Mouse (Mus musculus): ENCODE measurements around the gene Olfr285. TPM values are rescaled to one million over a fixed set of nuclear protein-coding genes. Genes with fewer than 3 reads are reported as not detected.
A peak's percentile ranks its signal among the peaks of the same experiment; 100 is the strongest.

Gene Olfr285
- total and polyA plus RNA-seq, 3 experiments, result 0.01 TPM; not detected in 2

DNA sequence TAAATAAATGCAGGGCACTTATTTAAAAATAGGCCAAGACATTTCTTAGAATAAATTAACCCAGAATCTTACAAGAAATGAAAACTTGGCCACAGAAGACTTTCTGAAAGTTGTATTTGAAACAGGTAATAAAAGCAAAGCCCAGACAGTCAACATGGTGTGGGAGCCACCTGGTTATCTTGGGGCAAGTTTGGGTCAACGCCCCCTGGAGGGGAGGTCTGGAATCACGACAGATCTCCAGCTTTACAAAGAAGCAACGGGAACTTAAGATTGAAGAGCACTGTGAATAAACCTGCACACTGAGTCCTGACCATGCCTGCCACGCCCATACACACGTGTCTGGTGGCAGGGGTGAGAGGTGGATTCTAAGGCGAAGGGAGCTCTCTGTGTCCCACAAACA, 1.4 kb downstream of the Olfr285 start:
- H3K27me3 ChIP-seq (ENCODE audit: control insufficient read depth in 1 of 2, insufficient read depth in 2 of 2, low read length in 2 of 2), result peaks cover 0 to 2% of the 10 kb centered on the region in 2 experiments; a peak in 2 of 4 replicates
- H3K4me3 ChIP-seq (ENCODE audit: control insufficient read depth in 1 of 2, insufficient read depth in 1 of 2, low read depth in 2 of 2, low read length in 2 of 2), result no peak overlapping the region
- no peaks in the 10 kb centered on the region for H3K9me3 ChIP-seq (replicated peaks; ENCODE audit: insufficient read depth, low read length)
- no peaks in the 10 kb centered on the region for H3K36me3 ChIP-seq (ENCODE audit: control insufficient read depth in 1 of 2, insufficient read depth in 2 of 2, low read length in 2 of 2)
- H3K4me1 ChIP-seq (ENCODE audit: control insufficient read depth in 1 of 2, insufficient read depth in 2 of 2, low read length in 2 of 2), result peaks cover 0 to 4% of the 10 kb centered on the region in 2 experiments; a peak in 2 of 4 replicates
- no peak for TF ChIP-seq MAZ (IDR thresholded peaks at IDR 0.05; ENCODE audit: low read depth, low read length)
- TF ChIP-seq CTCF (IDR thresholded peaks at IDR 0.05 in 2 of 3, conservative IDR thresholded peaks at IDR 0.05 in 1 of 3; ENCODE audit: control insufficient read depth in 1 of 3, insufficient read depth in 1 of 3, low read depth in 2 of 3, low read length in 3 of 3, poor library complexity in 1 of 3, severe bottlenecking in 1 of 3), result peak; percentile 61 to 64 (median 62)
- H3K27ac ChIP-seq (ENCODE audit: control insufficient read depth, low read depth, low read length), result no peak overlapping the region
- DNase-seq (ENCODE audit: low read depth, low spot score), result peak; percentile 52
- no peaks in the 10 kb centered on the region for H3K79me2 ChIP-seq (ENCODE audit: control insufficient read depth, insufficient read depth, low read length, poor library complexity)
- H3K9ac ChIP-seq (ENCODE audit: control insufficient read depth, low read depth, low read length, poor library complexity, severe bottlenecking), result no peak overlapping the region

DNA sequence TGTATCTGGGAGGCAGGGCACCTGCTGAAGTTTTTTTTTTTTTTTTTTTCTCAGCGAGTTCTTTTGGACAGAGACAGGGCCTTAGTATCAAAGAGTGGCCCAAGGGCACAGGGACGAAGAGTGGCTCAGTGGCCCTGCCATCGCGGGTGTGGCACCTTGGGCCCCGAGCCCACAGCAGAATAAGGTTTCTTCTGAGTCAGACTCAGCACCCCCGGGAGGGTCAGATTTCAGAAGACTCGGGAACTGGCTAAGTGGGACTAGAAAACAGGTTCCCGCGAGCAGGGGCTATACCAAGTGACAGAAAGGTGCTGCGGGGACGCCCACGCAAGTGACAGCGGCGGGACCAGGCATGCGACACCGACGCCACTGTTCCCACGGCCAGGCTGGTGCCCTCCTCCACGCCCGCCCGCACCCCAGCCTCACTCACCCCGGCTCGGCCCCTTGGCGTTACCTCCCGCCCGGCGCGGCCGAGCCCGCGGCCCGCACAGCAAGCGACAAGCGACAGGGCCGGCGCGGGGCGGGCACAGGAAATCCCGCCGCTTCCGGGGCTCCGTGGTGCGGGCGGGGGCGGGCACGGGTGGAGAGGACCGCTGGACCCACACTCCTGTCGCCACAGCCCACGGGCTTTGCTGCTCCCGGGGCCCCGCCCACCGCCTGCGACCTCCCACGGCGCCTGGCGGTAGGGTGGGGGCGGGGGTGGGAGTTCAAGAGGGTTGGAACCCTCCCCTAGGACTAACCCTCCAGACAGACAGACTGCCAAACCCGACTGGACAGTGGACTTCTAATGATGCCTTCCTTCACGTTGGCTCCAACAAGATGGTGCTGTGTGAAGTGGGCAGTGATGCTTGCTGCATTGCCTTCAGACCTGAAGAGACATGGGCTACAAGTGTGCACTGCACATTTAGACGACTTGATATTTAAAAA, 21.3 kb downstream of the Olfr285 start, which contains the start of gene Zfp641:
TSS of gene Zfp641 (minus strand) at position 534 of the 924 bp plus-strand sequence.
- Histone ChIP-seq H3K9ac (ENCODE audit: control insufficient read depth, low read depth, low read length, poor library complexity, severe bottlenecking) (no peak within 1 kb of the TSS), H3K27me3 (ENCODE audit: control insufficient read depth in 1 of 2, insufficient read depth in 2 of 2, low read length in 2 of 2) (no peaks in the 10 kb centered on the region), H3K79me2 (ENCODE audit: control insufficient read depth, insufficient read depth, low read length, poor library complexity) (no peaks in the 10 kb centered on the region), H3K9me3 (replicated peaks; ENCODE audit: insufficient read depth, low read length) (no peaks in the 10 kb centered on the region), H3K36me3 (ENCODE audit: control insufficient read depth in 1 of 2, insufficient read depth in 2 of 2, low read length in 2 of 2) (no peaks in the 10 kb centered on the region), H3K4me1 (ENCODE audit: control insufficient read depth in 1 of 2, insufficient read depth in 2 of 2, low read length in 2 of 2) (no peaks in the 10 kb centered on the region), H3K4me3 (ENCODE audit: control insufficient read depth in 1 of 2, insufficient read depth in 1 of 2, low read depth in 2 of 2, low read length in 2 of 2) (no peak within 1 kb of the TSS), H3K27ac (ENCODE audit: control insufficient read depth, low read depth, low read length) (no peak within 1 kb of the TSS)
- DNase-seq (ENCODE audit: low read depth, low spot score), result no peak
- TF ChIP-seq RAD21 (IDR thresholded peaks at IDR 0.05; ENCODE audit: low read depth, low read length) (no peak), SMC3 (IDR thresholded peaks at IDR 0.05; ENCODE audit: low read depth, low read length) (no peak), POLR2A (IDR thresholded peaks at IDR 0.05; ENCODE audit: control insufficient read depth in 1 of 2, insufficient read depth in 1 of 2, low read depth in 1 of 2, low read length in 2 of 2, poor library complexity in 1 of 2) (no peak), TCF12 (IDR thresholded peaks at IDR 0.05; ENCODE audit: low read depth, low read length) (no peak), GABPA (IDR thresholded peaks at IDR 0.05; ENCODE audit: low read depth, low read length) (no peak), USF2 (IDR thresholded peaks at IDR 0.05; ENCODE audit: borderline replicate concordance in 1 of 2, insufficient read depth in 1 of 2, low read depth in 1 of 2, low read length in 2 of 2) (no peak)

DNA sequence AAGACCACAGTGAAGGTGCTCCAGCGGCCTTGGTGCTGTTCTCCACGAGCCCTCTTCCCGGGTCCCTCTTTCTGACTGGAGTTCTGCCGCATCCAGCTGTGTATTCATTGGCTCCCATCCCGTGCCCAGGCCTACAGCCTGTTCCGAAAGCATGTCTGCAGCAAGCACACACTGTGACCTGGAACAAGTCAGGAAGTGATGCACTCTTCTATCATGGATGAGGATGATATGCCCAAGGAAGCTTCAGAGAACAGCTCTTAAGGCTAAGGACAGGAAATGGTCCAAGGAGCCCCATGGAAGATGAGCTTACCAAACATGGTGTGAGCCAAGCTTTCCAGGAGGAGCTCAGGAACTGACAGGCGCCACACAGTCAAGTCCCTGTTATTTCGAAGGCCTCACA, 23.5 kb downstream of the Olfr285 start:
- no peak overlapping the region for H3K27ac ChIP-seq (ENCODE audit: control insufficient read depth, low read depth, low read length)
- H3K36me3 ChIP-seq (ENCODE audit: control insufficient read depth in 1 of 2, insufficient read depth in 2 of 2, low read length in 2 of 2), result no peaks in the 10 kb centered on the region
- H3K79me2 ChIP-seq (ENCODE audit: control insufficient read depth, insufficient read depth, low read length, poor library complexity), result no peaks in the 10 kb centered on the region
- no peaks in the 10 kb centered on the region for H3K9me3 ChIP-seq (replicated peaks; ENCODE audit: insufficient read depth, low read length)
- TF ChIP-seq ETS1 (IDR thresholded peaks at IDR 0.05; ENCODE audit: low read depth, low read length), result no peak
- TF ChIP-seq MAX (IDR thresholded peaks at IDR 0.05; ENCODE audit: low read length), result no peak
- no peak for TF ChIP-seq GABPA (IDR thresholded peaks at IDR 0.05; ENCODE audit: low read depth, low read length)
- TF ChIP-seq MXI1 (IDR thresholded peaks at IDR 0.05; ENCODE audit: low read depth, low read length), result no peak
- TF ChIP-seq USF1 (IDR thresholded peaks at IDR 0.05; ENCODE audit: low read depth, low read length), result no peak
- no peak for TF ChIP-seq USF2 (IDR thresholded peaks at IDR 0.05; ENCODE audit: borderline replicate concordance in 1 of 2, insufficient read depth in 1 of 2, low read depth in 1 of 2, low read length in 2 of 2)
- no peak for TF ChIP-seq SIN3A (IDR thresholded peaks at IDR 0.05; ENCODE audit: low read length)
- TF ChIP-seq RAD21 (IDR thresholded peaks at IDR 0.05; ENCODE audit: low read depth, low read length), result no peak
- TF ChIP-seq ELF1 (IDR thresholded peaks at IDR 0.05; ENCODE audit: low read depth, low read length), result no peak
- TF ChIP-seq MAZ (IDR thresholded peaks at IDR 0.05; ENCODE audit: low read depth, low read length), result no peak
- no peak for TF ChIP-seq EP300 (IDR thresholded peaks at IDR 0.05; ENCODE audit: low read depth in 1 of 2, low read length in 2 of 2)
- TF ChIP-seq KAT2A (conservative IDR thresholded peaks at IDR 0.05; ENCODE audit: low read depth, low read length), result no peak
- TF ChIP-seq ZC3H11A (IDR thresholded peaks at IDR 0.05; ENCODE audit: low read depth, low read length), result no peak
- no peak for TF ChIP-seq MAFK (IDR thresholded peaks at IDR 0.05; ENCODE audit: borderline replicate concordance, low read depth, low read length)
- H3K4me3 ChIP-seq (ENCODE audit: control insufficient read depth in 1 of 2, insufficient read depth in 1 of 2, low read depth in 2 of 2, low read length in 2 of 2), result no peak overlapping the region
- DNase-seq (ENCODE audit: low read depth, low spot score), result no peak
- H3K9ac ChIP-seq (ENCODE audit: control insufficient read depth, low read depth, low read length, poor library complexity, severe bottlenecking), result no peak overlapping the region
- H3K27me3 ChIP-seq (ENCODE audit: control insufficient read depth in 1 of 2, insufficient read depth in 2 of 2, low read length in 2 of 2), result no peaks in the 10 kb centered on the region
- no peaks in the 10 kb centered on the region for H3K4me1 ChIP-seq (ENCODE audit: control insufficient read depth in 1 of 2, insufficient read depth in 2 of 2, low read length in 2 of 2)
